Mouse (Mus musculus) common myeloid progenitor, adult 5-6 weeks (primary cell): ENCODE data around the gene Stx6. TPM values are rescaled to one million over a fixed set of nuclear protein-coding genes. Genes with fewer than 3 reads are reported as not detected.

Source experiments
- ATAC-seq: replicated peaks from 2 replicates; pipeline ENCODE4 v1.8.0; 2016; ENCODE audit warnings: low read depth, mild to moderate bottlenecking, moderate TSS enrichment, inconsistent platforms; ENCODE audit not compliant: poor library complexity, severe bottlenecking
- total RNA-seq: library from RNA; stranded (forward); fragments of 200-1000, 187-1606 nt; gene quantifications from 2 replicates; pipeline ENCODE4 v1.2.3, GENCODE M21; 2017

Stx6 gene
- total RNA-seq, 1 experiment from 2014 or later = 32.6 TPM

DNA sequence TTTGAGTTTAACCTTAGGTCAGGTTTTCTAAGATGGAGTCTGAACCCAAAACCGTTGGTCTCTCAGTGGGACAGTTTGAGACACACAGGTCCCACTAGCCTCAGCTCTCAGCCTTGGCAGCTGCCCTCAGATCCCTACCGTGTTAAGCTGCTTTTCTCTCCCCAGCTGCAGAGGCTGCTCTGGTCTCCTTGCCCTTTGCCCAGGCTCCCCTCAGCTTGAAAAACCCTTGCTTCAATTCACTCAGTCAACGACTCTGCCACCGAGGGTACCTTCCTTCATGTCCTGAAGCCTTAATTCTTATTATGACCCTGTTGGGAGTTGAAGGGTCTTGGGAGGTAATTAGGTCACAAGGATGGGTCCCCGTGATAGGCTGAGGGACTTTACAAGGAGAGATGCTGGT is 91.4 kb downstream of the Stx6 start:
- ATAC-seq = no peak

GRCm38 (mm10) chr1:155250531-155251135 is 92.1 kb downstream of the Stx6 start:
- ATAC-seq = no peak

- ATAC-seq = no peak
Observed at GRCm38 (mm10) chr1:155251596-155251995, 93.1 kb downstream of the Stx6 start.

- ATAC-seq = peak; percentile 77
Observed at GRCm38 (mm10) chr1:155252631-155253121, 94.2 kb downstream of the Stx6 start.

- ATAC-seq = no peak
Observed at GRCm38 (mm10) chr1:155253126-155253525, 94.6 kb downstream of the Stx6 start.

GRCm38 (mm10) chr1:155254309-155254708 is 95.8 kb downstream of the Stx6 start:
- ATAC-seq = no peak

Other genes starting within 250 kb of the Stx6 start
- 10.0 and 14.7 TPM in 2 replicates for gene Ier5, start 59.1 kb upstream of the Stx6 start, total RNA-seq
- 6.9 and 10.6 TPM in 2 replicates for gene Mr1, start 11.9 kb upstream of the Stx6 start, total RNA-seq
- not detected in 2 replicates for gene BC034090, start 85.7 kb downstream of the Stx6 start, total RNA-seq